Mouse (Mus musculus) embryo, embryonic 10 days (tissue): Measurements from ENCODE around the gene Klf16.
A peak's percentile ranks its signal among the peaks of the same experiment; 100 is the strongest.

Source experiments
- DNase-seq: peaks from one replicate; pipeline ENCODE4 v3.0.0-alpha.2; 2015; ENCODE audit warnings: low spot score

The Klf16 gene

DNA sequence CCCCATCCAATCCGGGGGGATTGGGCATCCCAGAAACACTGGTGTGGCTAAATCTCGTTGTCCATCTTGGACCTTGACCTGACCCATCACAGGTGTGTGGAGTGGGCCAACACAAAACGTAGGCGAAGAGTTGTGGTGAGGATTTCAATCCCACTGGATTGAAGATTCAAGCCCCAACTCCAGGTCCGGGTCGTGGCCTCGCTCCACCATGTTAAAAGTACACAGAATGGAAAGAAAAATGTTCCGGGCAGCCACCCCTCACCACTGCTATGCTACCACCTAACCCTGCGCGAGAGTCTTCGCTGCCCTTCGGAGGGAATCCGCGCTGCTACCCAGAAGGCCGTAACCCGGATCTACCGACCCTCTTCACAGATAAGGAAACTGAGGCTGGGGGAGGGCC is 1.2 kb downstream of the Klf16 start:
- peak; percentile 19 for DNase-seq

DNA sequence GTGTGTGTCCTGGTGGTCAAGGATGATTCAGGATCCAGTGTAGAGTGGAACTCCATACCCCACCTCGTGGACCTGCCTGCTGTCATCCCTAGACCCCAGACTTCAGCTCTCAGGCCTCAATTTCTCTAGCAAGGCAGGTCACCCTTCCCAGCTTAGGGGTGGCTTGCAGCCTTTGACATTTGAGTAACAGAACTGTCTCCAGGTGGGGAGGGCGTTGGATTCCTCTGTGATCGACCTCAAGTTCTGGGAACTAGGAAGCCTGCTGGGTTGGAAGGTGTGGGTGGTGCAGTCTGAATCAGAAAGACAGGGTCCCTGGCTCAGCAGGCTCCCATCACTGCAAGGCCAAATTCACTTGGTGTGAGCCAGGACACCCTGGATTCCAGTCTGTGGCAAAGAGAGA is 2.2 kb downstream of the Klf16 start:
- no peak for DNase-seq

DNA sequence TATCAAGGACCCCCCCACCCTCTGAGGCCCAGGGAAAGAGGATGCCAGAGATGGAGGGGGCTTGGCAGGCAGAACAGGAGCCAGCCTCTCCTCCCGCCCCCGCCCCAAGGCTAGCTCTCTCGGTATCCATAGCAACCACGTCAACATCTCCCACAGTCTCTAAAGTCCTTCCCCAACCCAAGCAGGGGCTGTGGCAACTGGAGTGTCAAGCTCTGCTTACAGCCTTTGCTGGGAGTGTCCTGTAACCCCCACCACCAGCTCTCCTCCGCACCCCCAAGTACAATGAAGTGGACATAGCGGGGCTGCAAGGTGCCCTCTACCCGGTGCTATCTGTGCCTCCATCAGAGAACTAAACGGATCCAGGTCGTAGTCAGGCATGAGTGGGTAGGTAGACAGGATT is 3.2 kb downstream of the Klf16 start:
- peak; percentile 43 for DNase-seq

DNA sequence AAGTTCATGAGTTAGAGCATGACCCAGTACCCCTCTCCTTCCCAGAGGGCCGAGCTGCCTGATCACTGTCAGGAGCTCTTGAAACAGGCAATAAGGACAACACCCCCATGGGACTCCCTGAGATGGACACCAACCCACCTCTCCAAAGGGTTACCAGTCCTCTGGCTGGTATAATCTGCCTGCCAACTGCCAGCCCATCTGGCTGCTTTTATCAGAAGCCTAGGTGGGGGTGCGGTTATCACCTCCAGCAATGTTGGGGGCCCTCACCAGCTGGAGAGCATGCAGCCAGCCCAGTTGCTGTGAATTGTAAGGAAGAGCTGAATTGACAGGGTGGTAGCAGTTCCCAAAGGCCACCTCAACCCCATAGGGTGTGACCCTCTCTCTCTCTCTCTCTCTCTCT is 4.6 kb downstream of the Klf16 start:
- DNase-seq = no peak

DNA sequence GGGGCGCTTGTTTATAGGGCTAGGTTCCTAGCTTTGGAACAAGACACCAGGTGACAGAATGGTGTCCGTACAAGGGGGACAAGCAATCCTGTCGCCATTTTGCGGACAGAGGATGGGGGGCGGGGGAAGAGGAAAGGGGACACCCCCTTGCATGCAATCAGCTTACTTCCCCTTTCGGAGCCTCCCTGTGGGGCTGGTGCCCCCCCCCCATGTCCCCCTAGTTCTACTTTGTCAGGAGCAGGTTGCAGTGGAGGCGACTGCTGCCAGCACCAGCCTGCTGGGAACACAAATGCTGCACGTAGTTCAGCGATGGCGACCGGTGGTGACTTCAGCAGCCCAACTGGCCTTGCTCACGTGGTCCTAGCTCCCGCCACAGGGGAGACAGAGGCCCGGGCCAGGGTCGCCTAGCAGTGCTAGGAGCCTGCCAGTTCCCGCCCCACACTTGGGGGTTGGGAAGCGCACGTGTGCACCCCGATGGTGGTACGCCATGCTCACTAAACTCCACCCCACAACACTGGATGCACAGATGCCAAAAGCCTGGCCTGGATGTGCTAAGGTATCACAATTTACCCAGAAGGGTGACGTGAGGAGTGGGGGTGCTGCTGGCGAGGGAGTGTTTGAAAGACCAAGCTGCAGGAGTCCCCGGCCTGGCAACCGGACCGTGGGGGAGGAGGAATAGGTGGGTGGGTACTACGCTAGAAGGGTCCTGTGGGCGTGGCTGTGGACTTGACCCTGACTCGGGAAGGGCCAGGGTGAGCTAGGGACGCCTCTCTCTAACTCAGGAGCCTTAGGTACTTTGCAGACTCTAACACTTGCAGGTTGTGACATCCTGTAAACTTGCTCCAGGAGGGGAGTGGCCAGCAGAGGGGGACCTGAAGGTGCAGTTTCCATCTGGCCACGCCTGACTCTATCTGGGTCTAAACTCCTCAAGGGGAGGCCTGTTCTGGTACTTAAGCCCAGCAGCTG is 6.0 kb downstream of the Klf16 start:
- DNase-seq = peak; percentile 57

DNA sequence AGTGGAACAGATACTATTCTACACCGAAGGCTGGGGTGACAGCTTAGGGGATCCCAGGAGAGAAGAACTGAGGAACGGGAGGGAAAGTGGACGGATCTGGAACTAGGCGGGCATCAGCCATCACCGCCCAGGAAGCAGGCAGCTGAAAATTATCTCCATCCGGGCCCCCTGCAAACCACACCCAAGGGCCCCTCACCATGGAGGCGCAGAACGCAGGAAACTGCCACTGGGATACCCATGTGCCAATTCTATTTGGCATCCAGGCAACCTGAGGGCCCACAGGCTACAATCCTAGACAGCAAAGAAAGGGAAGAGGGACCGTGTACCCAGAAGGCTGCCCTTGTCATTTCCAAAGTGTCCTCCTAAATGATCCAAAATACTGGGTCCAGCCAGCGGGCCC is 6.7 kb downstream of the Klf16 start:
- DNase-seq = no peak

DNA sequence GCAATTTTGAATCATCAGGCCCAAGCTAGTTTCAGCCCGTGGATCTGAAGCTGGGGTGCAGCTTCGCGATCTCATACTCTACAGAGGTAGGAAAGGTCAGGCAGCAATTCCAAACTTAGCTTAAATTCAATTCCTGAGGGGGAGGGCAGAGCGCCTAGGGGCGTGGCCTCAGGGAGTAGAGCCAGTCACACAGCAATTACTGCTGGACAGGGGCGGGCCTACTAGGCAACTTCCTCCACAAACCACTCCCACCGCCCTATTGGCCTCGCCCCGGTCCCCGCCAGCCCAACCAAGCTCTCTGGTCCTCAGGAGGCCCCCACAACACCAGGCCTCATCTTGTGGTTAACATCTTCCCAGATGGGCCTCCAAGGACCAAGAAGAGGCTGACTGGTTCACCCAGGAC is 7.5 kb downstream of the Klf16 start:
- peak; percentile 79 for DNase-seq

DNA sequence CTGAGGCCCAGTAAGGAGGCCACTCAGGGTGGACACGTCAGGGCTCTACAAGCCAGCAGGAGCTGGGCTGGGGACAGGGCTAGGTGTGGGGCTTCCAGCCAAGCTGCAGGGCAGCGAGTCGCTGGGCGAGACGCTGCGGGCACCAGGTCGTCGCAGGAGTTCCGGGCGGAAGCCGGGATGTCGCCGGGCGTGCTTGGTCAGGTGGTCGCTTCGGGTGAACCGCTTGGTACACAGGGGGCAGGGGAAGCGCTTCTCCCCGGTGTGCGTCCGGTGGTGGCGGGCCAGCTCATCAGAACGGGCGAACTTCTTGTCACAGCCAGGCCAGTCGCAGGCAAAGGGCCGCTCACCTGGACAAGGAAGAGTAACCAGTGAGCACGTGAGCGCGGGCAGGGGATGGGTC is 8.2 kb downstream of the Klf16 start:
- no peak for DNase-seq

DNA sequence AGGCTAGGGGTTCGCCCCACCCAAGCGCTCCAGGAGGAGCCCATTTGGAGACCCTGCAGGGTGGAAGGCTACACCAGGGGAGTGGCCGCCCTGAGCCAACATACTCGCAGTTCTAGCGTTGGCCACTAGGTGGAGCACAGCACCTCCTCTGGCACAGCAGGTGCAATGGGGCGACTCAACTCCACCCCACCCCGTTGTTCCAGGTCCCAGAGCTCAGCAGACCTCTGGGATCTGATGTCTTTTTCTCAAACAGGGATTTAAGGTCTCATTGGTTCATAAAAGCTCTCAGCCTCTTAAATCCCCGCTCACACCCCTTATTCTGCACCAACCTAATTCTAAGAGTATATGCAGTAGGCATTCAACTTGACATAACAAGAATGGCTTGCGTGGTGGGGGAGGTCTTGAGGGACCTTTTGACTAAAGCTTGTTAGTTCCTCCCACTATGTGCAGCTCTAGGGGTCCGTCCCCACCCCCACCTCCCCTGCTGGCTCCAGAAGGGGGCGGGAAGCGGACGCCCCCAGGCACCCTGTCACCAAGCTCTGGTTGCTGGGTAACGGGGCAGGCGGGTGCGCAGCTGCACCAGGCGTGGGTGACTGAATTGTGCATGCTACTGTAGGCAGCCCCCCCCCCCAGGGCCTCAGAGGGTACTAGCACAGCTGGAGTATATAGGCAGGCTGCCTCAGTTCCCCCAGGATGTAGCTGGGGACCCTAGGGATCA is 10.6 kb downstream of the Klf16 start:
- DNase-seq = peak; percentile 92

DNA sequence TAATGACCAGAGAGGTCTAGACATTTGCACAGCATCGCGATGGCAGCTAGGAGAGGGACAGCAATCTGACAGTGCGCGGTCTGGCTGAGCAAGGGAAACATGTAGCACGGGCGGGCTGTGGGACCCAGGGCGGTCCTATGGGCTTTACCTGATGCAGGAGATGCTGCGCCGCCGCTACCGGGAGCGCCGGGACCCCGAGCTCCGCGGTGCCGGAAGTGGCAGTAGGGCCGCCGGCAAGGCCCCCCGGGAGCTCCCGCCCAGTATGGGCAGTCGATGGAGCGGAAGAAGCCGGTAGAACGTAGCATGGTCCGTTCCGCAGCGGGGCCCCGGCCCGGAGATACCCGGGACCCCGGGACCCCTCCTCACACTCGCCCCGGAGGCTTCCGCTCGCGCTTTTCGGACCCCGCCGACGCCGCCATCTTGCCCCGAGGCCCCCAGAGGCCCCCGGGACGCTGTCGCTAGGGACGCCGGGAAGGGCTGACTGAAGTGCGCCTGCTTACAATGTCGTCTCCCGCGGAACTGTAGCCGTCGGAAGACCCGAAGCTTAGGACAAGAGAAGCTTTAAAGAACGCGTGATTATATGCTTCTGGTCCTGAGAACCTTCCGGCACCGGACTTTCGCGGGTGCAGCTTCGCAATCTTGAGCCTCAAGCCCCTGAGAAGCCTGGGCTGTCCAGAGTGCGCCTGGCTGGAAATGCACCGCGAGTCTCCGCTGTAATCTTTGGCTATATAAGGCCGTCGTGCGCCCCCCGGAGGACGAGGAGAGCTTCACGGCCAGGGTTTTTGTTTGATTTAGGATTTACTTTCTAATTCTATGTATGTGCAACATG is 15.8 kb downstream of the Klf16 start, which contains the start of gene Rexo1:
Gene Rexo1, minus strand, starts transcription at position 445 of the 829 bp plus-strand sequence.
- DNase-seq = peak; percentile 96

DNA sequence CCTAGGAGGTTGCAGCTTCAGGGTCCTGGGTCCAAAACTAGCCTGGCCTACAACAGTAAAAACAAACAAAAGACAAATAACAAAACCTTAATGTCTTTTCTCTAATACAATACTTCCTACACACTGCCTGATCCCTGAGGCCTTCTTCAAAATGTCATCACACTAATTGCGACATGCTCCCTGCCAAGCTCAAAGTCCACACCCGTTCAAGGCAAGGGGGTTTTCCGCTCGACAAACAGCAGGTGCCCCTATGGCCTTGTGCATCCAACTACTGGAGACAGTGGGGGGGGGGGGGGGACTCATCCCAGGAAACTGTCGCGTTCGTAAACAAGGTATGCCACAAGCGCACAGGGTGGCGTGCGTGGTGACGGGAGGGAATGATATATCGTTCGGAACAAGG is 16.5 kb downstream of the Klf16 start:
- no peak for DNase-seq

DNA sequence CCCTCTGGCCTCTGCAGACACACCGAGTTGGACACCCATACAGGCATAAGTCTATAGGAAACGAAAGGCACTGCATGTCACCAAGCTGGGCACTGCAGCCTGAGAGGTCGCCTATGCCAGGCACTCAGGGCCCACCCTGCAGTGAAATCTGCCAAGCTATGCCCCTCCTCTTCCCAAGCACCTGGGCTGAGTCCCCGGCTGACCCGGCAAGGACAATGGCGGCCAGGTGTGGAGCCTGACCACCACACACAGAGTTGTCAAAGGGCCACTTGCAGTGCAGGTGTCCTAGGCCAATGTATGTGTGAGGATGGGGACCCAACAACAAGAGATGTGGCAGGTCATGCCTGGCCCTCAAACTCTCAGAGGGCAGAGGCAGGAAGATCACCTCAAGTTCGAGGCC is 17.7 kb downstream of the Klf16 start:
- DNase-seq = no peak

DNA sequence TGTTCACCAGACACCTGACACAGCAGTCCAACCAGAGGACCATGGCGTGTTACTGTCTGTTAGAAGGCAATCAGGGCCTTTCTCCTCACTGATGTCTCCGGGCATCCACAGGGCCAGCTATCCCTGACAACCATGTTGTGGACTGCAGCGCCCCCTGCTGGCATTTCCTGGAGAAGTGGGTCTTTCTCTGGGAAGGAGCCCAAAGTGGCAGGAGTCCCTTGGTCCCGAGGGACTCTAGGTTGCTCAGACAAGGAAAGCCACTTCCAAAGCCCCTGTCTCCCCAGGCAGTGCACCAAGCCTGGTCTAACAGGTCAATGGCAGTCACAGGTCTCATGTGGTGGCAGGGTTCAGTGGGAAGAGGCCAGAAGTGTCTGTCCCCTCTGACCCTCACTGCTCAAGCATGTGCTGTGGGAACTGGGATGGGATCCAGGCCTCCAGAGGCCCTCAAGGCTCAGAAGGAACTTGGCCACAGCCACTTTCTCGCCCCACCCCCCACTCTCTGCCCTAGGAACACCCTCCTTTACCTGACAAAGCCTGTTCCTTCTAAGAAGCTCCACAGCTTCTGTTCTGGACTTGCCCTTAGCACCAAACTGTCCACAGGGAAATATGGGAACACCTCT is 19.7 kb downstream of the Klf16 start:
- peak; percentile 75 for DNase-seq

DNA sequence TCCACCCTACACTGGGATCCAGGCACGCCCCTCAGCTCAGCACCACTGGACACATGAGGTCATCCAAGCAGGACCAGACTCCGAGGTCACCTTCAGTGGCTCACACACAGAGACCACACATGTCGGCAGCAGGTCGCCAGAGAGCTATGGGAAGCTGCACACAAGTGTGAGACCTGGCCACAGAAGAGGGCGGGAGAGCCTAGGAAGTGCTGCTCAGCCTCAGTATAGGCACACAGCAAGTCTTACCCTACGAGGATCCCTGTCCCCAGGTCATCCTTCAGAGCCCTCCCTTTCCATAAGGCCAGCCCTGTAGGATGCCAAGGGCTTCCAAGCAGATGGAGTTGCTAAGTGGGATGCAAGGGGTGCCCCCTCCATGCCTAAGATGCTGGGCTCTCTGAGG is 23.1 kb downstream of the Klf16 start:
- no peak for DNase-seq

DNA sequence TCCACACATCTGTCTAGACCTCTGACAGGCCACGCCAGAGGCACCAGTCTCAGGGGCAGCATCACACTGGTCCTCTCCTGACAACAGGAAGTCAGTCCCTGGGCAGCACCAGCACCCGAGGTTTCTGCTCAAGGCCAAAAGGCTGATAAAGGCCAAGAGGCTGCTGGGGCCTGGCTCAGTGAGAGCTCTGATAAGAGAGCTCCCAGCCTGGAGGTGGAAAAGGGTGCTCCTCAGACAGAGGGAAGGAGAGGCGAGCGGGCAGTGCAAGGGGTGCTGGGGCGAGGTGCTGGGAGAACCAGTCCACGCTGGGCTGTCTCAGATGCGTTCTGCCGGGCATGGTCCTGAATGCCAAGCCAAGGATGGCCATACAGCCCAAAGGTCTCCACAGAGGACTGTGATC is 23.5 kb downstream of the Klf16 start:
- DNase-seq = no peak

DNA sequence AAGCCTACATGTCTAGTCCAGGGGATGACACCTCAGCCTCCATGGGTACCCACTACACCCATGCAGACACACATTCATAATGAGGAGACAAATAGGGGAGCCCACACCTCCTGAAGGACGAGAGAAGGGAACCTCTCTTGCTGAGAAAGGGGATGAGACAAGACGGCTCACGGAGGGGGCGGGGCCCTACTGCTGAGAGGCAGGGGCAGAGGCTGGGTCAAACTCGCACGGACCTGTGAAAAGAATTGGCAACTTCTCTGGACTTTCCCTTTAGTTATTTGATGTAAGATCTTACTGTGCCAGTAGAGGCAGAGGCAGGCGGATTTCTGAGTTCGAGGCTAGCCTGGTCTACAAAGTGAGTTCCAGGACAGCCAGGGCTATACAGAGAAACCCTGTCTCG is 24.8 kb downstream of the Klf16 start:
- no peak for DNase-seq

DNA sequence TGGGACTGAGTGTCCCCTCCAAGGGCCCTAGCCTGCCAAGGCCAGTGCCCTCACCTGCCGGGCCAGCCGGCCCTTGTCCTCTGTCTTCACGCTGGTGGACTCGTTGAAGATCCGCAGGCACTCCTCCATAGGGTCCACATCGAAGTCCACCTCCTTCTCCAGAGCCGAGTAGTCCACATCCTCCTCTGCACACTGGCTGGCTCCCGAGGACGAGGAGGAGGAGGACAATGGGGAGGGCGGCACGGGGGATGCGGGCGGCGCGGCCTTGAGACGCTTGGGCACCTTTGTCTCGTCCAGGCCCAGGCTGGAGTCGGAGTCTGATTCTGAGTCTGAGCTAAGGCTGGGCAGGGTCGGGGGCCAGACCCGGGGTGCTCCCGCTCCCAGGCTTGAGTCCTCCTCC is 27.8 kb downstream of the Klf16 start:
- DNase-seq = no peak

DNA sequence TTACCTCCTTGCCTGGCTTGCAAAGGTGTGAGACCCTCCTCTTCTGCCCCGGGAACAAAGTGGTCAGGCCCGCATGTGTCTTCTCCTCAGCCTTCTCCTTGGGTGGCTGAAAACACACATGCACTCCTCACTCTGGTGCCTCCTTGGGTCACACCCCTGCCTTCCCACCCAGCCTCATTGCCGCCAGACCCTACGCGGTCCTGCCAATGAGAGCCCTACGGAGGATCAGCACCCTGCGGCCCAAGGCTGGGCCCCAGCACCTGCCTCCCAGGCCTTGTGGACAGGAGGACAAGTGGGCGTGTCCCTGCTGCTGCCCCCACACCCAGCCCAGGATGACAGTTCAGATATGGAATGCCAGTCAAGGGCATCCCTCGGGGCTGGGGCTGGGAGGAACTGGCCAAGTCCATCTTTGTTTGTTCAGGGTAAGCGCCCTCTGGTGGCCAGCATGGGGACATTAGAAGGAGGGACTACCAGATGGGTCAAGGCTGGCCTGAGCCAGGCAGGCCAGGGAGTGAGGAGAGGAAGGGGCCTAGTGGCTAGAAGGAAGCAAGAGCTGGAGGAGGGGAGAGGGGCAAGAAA is 28.6 kb downstream of the Klf16 start:
- peak; percentile 72 for DNase-seq

DNA sequence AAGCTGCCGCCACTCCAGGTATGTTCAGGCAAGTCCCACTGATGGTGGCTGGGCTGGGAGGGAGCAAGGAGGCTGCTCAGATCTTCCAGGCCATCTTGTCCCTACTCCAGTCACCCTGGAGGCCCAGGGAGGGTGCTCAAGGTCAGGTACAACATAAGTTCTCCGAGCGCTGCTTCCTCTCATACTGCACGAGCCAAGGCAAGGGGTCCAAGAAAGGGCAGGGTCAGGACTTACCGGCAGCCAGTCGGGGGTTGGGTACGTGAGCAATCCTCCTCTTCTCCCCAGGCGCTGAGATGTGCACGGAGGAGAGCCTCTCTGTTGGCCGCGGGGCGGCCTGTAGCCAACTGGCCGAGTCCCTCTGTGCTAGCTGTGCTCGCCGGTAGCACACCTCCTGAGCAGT is 29.6 kb downstream of the Klf16 start:
- DNase-seq = no peak

DNA sequence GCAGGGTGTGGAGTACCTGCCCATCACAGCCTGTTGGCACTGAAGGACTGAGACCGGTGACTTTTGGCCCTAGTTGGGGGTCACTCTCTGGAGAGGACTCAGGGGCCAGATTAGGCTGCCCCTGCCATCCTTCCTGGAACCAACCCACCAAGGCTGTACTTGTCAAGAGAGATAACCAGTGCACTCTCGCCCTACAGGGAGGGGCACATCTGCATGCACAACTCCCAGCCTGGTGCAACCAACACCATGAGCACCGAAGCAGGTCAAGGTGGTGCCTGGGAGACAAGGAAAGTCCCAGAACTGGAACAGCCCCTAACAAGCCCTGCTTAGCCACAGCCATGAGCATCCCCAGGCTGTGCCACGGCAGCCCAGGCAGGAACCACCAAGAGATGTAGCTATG is 30.2 kb downstream of the Klf16 start:
- DNase-seq = no peak

DNA sequence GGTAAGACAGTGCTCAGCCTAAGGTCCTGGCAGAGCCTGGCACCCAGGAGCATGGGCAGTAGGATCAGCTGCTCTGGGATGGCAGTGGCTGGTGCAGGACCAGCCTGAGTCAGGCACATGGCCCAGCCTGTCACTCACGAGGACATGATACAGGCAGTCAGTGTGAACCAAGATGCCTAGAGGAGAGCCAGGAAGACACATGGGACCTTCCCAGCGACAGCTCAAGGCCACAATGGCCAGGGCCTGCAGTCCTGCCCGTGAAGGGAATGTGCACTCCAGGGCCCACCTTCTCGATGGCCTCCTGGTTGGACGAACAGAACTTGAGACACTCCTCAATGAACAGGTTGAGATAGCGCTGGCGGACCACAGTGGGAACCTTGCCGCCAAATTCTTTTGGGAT is 31.5 kb downstream of the Klf16 start:
- no peak for DNase-seq

DNA sequence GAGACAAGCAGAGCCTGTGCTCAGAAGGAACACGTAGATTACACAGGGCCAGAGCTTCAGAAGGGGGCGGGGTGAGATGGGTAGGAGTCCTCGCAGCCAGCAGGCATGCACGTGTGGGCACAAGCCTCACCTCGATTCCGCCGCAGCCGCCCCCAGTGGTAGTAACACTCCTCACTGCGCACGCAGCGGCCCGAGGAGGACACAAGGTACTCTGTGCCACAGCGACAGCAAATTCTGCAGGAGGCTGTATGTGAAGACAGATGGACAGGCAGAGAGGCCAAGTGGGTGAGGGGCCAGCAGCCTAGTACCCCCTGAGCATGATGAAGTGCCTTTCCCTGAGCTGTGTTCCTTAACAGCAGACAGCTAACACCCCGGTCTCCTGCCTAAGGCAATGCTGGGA is 33.2 kb downstream of the Klf16 start:
- no peak for DNase-seq
